ENCODE assay signal across 22 mouse cellular contexts in genomic region chr2:83684691-83685090, GRCm38 (mm10).
"Had no signal": no experiment of that assay in that cellular context is flagged by ENCODE, and none has a peak within 500 bp of the region (broad histone marks: within the 10 kb centered on the region; RNA-seq: fewer than 3 reads in every experiment).

No protein-coding gene starts in this region.

- DNase-seq: gastrocnemius, adult 2 months; gastrocnemius, postnatal 10 days; gastrocnemius, postnatal 25 days; heart, adult 2 months; heart, postnatal 10 days; heart, postnatal 4 days; kidney, adult 18-20 months; kidney, adult 8-10 months; kidney, postnatal 25 days; kidney, postnatal 4 days had no signal

- H3K4me2 ChIP-seq: heart, embryonic 11.5 days; hindbrain, embryonic 12.5 days; hindbrain, embryonic 14.5 days; intestine, embryonic 15.5 days; limb, embryonic 12.5 days; liver, embryonic 12.5 days had no signal

- H3K4me3 ChIP-seq: gastrocnemius, adult 2 months; heart, adult 2 months; hindbrain, embryonic 10.5 days; hindbrain, embryonic 12.5 days; intestine, embryonic 15.5 days; layer of hippocampus, adult 2 months; left cerebral cortex, adult 2 months; limb, embryonic 10.5 days; limb, embryonic 12.5 days; liver, embryonic 12.5 days had no signal

- H3K36me3 ChIP-seq: hindbrain, embryonic 10.5 days; hindbrain, embryonic 12.5 days; intestine, embryonic 15.5 days; limb, embryonic 10.5 days; limb, embryonic 12.5 days; liver, embryonic 12.5 days had no signal

- H3K4me1 ChIP-seq: hindbrain, embryonic 10.5 days; hindbrain, embryonic 12.5 days; limb, embryonic 12.5 days had no signal

- H3K27ac ChIP-seq: gastrocnemius, adult 2 months; heart, adult 2 months; hindbrain, embryonic 10.5 days; hindbrain, embryonic 12.5 days; hindbrain, embryonic 14.5 days; intestine, embryonic 15.5 days; layer of hippocampus, adult 2 months; left cerebral cortex, adult 2 months; limb, embryonic 10.5 days; limb, embryonic 12.5 days; liver, embryonic 12.5 days had no signal

- H3K9me3 ChIP-seq: intestine, embryonic 15.5 days; limb, embryonic 10.5 days; limb, embryonic 12.5 days; liver, embryonic 12.5 days had no signal

- H3K9ac ChIP-seq: hindbrain, embryonic 12.5 days; hindbrain, embryonic 14.5 days; intestine, embryonic 15.5 days; limb, embryonic 12.5 days; liver, embryonic 12.5 days had no signal

- ATAC-seq: hindbrain, embryonic 16.5 days; inflammation-experienced regulatory T-cells, adult 6 months had no signal

- H3K27me3 ChIP-seq: hindbrain, embryonic 12.5 days; intestine, embryonic 15.5 days; limb, embryonic 12.5 days; liver, embryonic 12.5 days had no signal
